Mouse (Mus musculus) stomach, postnatal 0 days (tissue): ENCODE data around the gene Snapin. TPM values are rescaled to one million over a fixed set of nuclear protein-coding genes. Genes with fewer than 3 reads are reported as not detected.

Experiments used
- ATAC-seq: fragments of 200-750 bp; cut with Nextera tagmentation; 2 replicates; pipeline ENCODE4 v1.8.0; 2017; ENCODE audit not compliant: low FRiP score, low TSS enrichment
- DNase-seq: peaks from one replicate; pipeline ENCODE4 v3.0.0-alpha.2; 2016; ENCODE audit warnings: low spot score
- H3K27ac ChIP-seq: fragments of 300-500 bp; sonication (generic); replicated peaks from 2 replicates; pipeline ENCODE4 v1.5.1; 2014; ENCODE audit warnings: mild to moderate bottlenecking, control low read depth
- H3K27me3 ChIP-seq: fragments of 300-500 bp; sonication (generic); 2 replicates; pipeline ENCODE4 v1.6.1; 2014; ENCODE audit warnings: low read length; ENCODE audit not compliant: control insufficient read depth, insufficient read depth
- H3K36me3 ChIP-seq: fragments of 300-500 bp; sonication (generic); 2 replicates; pipeline ENCODE4 v1.6.1; 2014; ENCODE audit warnings: low read length, mixed read lengths; ENCODE audit not compliant: control insufficient read depth, insufficient read depth
- H3K4me1 ChIP-seq: fragments of 300-500 bp; sonication (generic); replicated peaks from 2 replicates; pipeline ENCODE4 v1.6.1; 2014; ENCODE audit warnings: antibody characterized with exemption; ENCODE audit not compliant: control insufficient read depth, insufficient read depth
- H3K4me2 ChIP-seq: fragments of 300-500 bp; sonication (generic); replicated peaks from 2 replicates; pipeline ENCODE4 v1.6.1; 2014; ENCODE audit warnings: low read depth, mild to moderate bottlenecking, control low read depth, moderate library complexity
- H3K4me3 ChIP-seq: fragments of 300-500 bp; sonication (generic); 2 replicates; pipeline ENCODE4 v1.5.1; 2014; ENCODE audit warnings: low read depth, low read length, control low read depth
- H3K9ac ChIP-seq: fragments of 300-500 bp; sonication (generic); 2 replicates; pipeline ENCODE4 v1.6.1; 2014; ENCODE audit warnings: mild to moderate bottlenecking, low read length, control low read depth, mixed read lengths
- H3K9me3 ChIP-seq: fragments of 300-500 bp; sonication (generic); 2 replicates; pipeline ENCODE4 v1.6.1; 2016; ENCODE audit warnings: low read length; ENCODE audit not compliant: control insufficient read depth
- CTCF ChIP-seq: IDR thresholded peaks from 2 replicates; pipeline ENCODE4 v1.5.1; 2016; ENCODE audit warnings: antibody characterized with exemption, low read depth, mild to moderate bottlenecking, moderate library complexity
- EP300 ChIP-seq: optimal IDR thresholded peaks from 2 replicates; pipeline ENCODE3; 2016; ENCODE audit warnings: antibody characterized with exemption
- WGBS: fragments of 180-500 bp; shearing (Covaris S2); extraction: QIAGEN DNeasy Blood & Tissue Kit; methylation state at CpG from one replicate; pipeline ENCODE4 v1.1.7; 2014; 5-methylcytosine and 5-hydroxymethylcytosine counted together
- polyA plus RNA-seq: library from polyadenylated mRNA; unstranded; fragments of >200 nt; fragmentation: Nextera tagmentation; extraction: Ambion mirVana; gene quantifications from 2 replicates; pipeline ENCODE4 v1.2.1, GENCODE M21; 2015

The Snapin gene
- polyA plus RNA-seq, 1 experiment from 2014 or later = 63.4 TPM

DNA sequence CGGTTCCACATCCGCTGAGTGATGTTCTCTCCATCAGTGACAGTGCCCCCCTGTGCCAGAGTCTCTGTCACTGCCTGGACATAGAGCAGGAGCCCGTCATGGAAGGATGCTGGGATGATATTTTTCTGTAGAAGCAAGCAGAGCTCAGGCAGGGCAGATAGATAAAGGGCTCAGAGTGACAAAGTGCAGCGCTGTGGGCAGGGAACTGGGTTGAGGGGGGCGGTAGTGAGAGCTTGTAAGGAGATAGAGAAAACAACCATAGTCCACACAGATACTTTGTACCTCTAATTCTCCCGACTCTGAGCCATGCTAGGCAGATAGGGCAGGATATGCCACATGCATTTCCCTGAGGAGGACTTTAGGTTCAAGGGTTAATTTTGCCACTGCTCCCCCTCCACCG is 28.3 kb downstream of the Snapin start:
- DNase-seq = no peak
- Histone ChIP-seq H3K9ac (no peak overlapping the region), H3K27me3 (no peaks in the 10 kb centered on the region), H3K4me3 (no peak overlapping the region), H3K27ac (no peak overlapping the region), H3K9me3 (no peaks in the 10 kb centered on the region), H3K36me3 (no peaks in the 10 kb centered on the region), H3K4me2 (no peak overlapping the region), H3K4me1 (no peaks in the 10 kb centered on the region)
- no peak for ATAC-seq
- TF ChIP-seq CTCF (no peak), EP300 (no peak)
- WGBS = 46% methylated on average over 7 of the region's 7 CpGs

DNA sequence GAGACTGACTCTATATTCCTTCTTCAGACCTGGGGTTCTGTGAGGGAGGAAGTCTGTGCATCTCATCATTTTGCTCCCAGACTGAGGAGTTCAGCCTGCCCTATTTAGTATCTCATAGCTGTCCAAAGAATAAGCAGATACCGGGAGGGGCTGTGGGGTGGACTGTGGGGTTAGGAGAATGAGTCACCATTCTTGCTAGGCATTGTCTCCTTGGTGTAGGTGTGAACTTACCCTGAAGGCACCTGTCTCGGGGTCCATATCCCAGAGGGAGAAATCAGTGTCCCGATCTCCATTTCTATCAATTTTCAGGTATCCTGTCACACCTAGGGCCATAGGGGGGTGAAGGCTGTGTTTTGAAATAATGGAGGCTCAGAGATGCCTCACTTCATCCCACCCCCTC is 28.9 kb downstream of the Snapin start:
- no peaks in the 10 kb centered on the region for H3K4me1 ChIP-seq
- DNase-seq (no peak), ATAC-seq (no peak)
- WGBS = 74% methylated on average over 3 of the region's 3 CpGs
- H3K36me3 ChIP-seq = no peaks in the 10 kb centered on the region
- no peaks in the 10 kb centered on the region for H3K27me3 ChIP-seq
- no peak overlapping the region for H3K4me2 ChIP-seq
- TF ChIP-seq CTCF = no peak
- TF ChIP-seq EP300 = no peak
- no peak overlapping the region for H3K4me3 ChIP-seq
- no peak overlapping the region for H3K9ac ChIP-seq
- no peak overlapping the region for H3K27ac ChIP-seq
- no peaks in the 10 kb centered on the region for H3K9me3 ChIP-seq

DNA sequence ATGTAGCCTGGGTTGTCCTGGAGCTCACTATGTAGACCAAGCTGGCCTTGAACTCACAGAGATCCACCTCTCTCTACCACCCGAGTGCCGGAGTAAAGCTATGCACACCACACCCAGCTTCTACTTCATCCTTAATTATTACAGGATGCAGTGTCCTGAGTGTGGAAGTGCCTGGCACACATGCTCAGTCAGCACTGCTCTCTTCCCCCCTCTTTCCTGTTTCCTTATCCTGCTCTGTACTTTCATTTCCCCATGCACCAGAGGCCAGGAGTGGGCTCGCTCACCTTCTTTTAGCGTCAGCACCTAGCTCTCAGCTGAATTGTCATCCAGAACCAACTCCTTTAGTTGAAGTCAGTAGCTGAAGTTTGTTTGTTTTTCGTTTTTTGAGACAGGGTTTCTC is 30.5 kb downstream of the Snapin start:
- H3K4me3 ChIP-seq = no peak overlapping the region
- H3K4me2 ChIP-seq = no peak overlapping the region
- H3K36me3 ChIP-seq = no peaks in the 10 kb centered on the region
- no peak for TF ChIP-seq EP300
- H3K4me1 ChIP-seq = no peaks in the 10 kb centered on the region
- no peaks in the 10 kb centered on the region for H3K9me3 ChIP-seq
- WGBS = 64% methylated on average over 5 of the region's 5 CpGs
- no peak overlapping the region for H3K27ac ChIP-seq
- H3K27me3 ChIP-seq = no peaks in the 10 kb centered on the region
- ATAC-seq (no peak), DNase-seq (no peak)
- no peak overlapping the region for H3K9ac ChIP-seq

DNA sequence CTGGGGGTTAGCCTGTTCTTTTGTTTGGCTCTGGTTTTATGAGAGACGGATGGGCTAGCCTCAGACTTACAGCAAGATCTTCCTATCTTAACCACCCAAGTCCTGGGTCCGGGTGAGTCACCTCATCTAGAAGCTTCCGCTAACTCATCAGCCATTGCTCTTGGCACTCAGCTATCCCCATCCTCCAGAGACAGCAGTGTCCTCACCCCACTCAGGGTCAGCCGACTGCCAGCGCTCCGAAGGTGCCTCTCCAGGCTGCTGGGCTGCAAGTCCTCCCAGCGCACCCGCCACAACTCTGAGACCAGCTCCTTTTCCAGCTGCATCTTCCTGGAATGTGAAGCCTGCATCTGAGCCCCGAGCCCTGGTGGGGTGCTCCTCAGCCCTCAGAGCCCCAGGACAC is 31.1 kb downstream of the Snapin start:
- ATAC-seq (no peak), DNase-seq (no peak)
- no peak overlapping the region for H3K27ac ChIP-seq

DNA sequence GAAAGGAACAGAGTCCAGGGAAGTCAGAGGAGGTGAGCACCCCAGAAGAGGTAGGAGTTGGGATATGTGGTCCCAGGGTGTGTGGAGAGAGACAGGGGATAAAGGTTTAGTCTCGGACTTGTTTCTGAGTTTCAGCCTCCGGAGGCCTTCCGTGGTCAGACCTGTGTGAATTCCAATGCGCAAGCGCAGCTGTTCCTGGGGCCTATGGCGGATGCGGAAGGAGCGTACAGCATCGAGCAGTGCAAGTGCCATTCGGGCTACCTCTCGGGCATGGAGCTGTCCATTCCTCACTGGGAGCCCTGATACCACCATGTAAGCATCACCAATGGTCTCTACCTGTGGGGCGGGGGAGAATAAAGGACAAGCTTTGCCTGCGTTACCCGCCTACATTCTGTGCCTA is 35.9 kb downstream of the Snapin start:
- no peak overlapping the region for H3K27ac ChIP-seq
- no peak overlapping the region for H3K9ac ChIP-seq
- no peak for TF ChIP-seq CTCF
- no peak for TF ChIP-seq EP300
- H3K4me3 ChIP-seq = no peak overlapping the region
- H3K4me2 ChIP-seq = no peak overlapping the region
- H3K27me3 ChIP-seq = no peaks in the 10 kb centered on the region
- DNase-seq = no peak
- ATAC-seq = no peak
- H3K9me3 ChIP-seq = no peaks in the 10 kb centered on the region
- H3K4me1 ChIP-seq = no peaks in the 10 kb centered on the region
- 87% methylated on average over 14 of the region's 14 CpGs for WGBS
- no peaks in the 10 kb centered on the region for H3K36me3 ChIP-seq

More for the DNA sequence above, 31.1 kb downstream of the Snapin start:
- H3K36me3 ChIP-seq = no peaks in the 10 kb centered on the region
- no peaks in the 10 kb centered on the region for H3K9me3 ChIP-seq
- H3K4me1 ChIP-seq = no peaks in the 10 kb centered on the region
- TF ChIP-seq CTCF = no peak
- no peak overlapping the region for H3K4me3 ChIP-seq
- no peak overlapping the region for H3K9ac ChIP-seq
- WGBS = 82% methylated on average over 9 of the region's 9 CpGs
- H3K27me3 ChIP-seq = no peaks in the 10 kb centered on the region
- no peak overlapping the region for H3K4me2 ChIP-seq

DNA sequence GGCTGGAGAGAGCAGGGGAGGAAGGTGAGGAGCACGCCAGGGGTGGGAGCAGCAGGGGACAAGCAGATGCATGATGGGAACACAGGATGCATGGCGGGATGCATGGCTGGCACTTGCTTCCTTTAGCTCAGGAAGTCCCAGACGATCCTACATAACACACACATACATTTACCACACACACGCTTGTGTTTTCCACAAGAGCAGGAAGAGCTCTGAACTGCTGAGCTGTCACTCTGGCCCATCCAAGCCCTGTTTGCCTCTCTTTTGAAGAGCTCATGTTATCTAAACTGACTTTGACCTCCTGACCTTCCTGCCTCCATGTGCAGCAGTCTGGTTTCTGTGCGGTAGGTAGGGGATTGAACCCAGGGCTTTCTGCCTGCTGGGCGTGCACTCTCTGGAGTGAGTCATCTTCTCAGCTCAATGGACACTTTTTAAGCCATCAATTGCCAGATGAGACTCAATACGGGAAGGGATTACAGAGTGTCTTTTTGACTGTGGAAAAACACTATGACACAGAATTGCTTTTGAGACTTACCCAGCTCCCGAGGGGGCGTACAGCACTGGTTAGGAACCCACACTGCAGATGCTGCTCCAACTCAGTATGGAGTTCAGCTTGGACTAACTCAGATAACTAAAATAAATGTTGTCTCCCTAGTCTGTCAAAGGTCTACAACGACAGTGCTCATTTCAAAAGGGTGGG is 39.3 kb downstream of the Snapin start:
- ATAC-seq = no peak
- Histone ChIP-seq H3K9ac (no peak overlapping the region), H3K4me2 (no peak overlapping the region), H3K27ac (no peak overlapping the region), H3K9me3 (no peaks in the 10 kb centered on the region), H3K36me3 (no peaks in the 10 kb centered on the region), H3K27me3 (no peaks in the 10 kb centered on the region), H3K4me3 (no peak overlapping the region), H3K4me1 (no peaks in the 10 kb centered on the region)
- DNase-seq = no peak
- 35% methylated on average over 10 of the region's 10 CpGs for WGBS
- no peak for TF ChIP-seq EP300
- TF ChIP-seq CTCF = no peak
